Mouse (Mus musculus) stomach, embryonic 15.5 days (tissue): Measurements from ENCODE around the gene Kidins220. TPM values are rescaled to one million over a fixed set of nuclear protein-coding genes. Genes with fewer than 3 reads are reported as not detected.
A peak's percentile ranks its signal among the peaks of the same experiment; 100 is the strongest.

Experiments used
- ATAC-seq: fragments of 200-750 bp; cut with Nextera tagmentation; 2 replicates; pipeline ENCODE4 v1.8.0; 2017; ENCODE audit warnings: low read depth, moderate number of reproducible peaks, moderate TSS enrichment; ENCODE audit not compliant: insufficient read depth, low FRiP score
- H3K27ac ChIP-seq: fragments of 300-500 bp; sonication (generic); 2 replicates; pipeline ENCODE4 v1.5.1; 2015; ENCODE audit warnings: mild to moderate bottlenecking, inconsistent platforms
- H3K27me3 ChIP-seq: fragments of 300-500 bp; sonication (generic); replicated peaks from 2 replicates; pipeline ENCODE4 v1.6.1; 2015; ENCODE audit warnings: inconsistent platforms
- H3K36me3 ChIP-seq: fragments of 300-500 bp; sonication (generic); 2 replicates; pipeline ENCODE4 v1.6.1; 2015; ENCODE audit warnings: inconsistent platforms
- H3K4me1 ChIP-seq: fragments of 300-500 bp; sonication (generic); 2 replicates; pipeline ENCODE4 v1.6.1; 2015; ENCODE audit warnings: inconsistent platforms
- H3K4me2 ChIP-seq: fragments of 300-500 bp; sonication (generic); 2 replicates; pipeline ENCODE4 v1.6.1; 2015; ENCODE audit warnings: mild to moderate bottlenecking, inconsistent platforms
- H3K4me3 ChIP-seq: fragments of 300-500 bp; sonication (generic); replicated peaks from 2 replicates; pipeline ENCODE4 v1.5.1; 2015; ENCODE audit warnings: inconsistent platforms
- H3K9ac ChIP-seq: fragments of 300-500 bp; sonication (generic); 2 replicates; pipeline ENCODE4 v1.6.1; 2015; ENCODE audit warnings: inconsistent platforms
- H3K9me3 ChIP-seq: fragments of 300-500 bp; sonication (generic); 2 replicates; pipeline ENCODE4 v1.6.1; 2016; ENCODE audit warnings: inconsistent platforms
- WGBS: fragments of 180-500 bp; shearing (Covaris S2); methylation state at CpG from one replicate; pipeline ENCODE4 v1.1.7; 2015; 5-methylcytosine and 5-hydroxymethylcytosine counted together
- polyA plus RNA-seq: library from polyadenylated mRNA; unstranded; fragments of >200 nt; fragmentation: Nextera tagmentation; extraction: Ambion mirVana; gene quantifications from 2 replicates; pipeline ENCODE4 v1.2.1, GENCODE M21; 2015

The Kidins220 gene
- polyA plus RNA-seq, 1 experiment from 2014 or later: 25.5 TPM

GRCm38 (mm10) chr12:25095974-25096639 is 121.4 kb downstream of the Kidins220 start:
- under 1% methylated on average over 41 of the region's 41 CpGs for WGBS
- peak overlapping the region; percentile 75 for H3K4me3 ChIP-seq
- H3K27me3 ChIP-seq: no peaks in the 10 kb centered on the region
- peak overlapping the region; percentile 63; the same call in 1 of the 2 replicates for H3K9ac ChIP-seq
- no peaks in the 10 kb centered on the region for H3K9me3 ChIP-seq
- peak overlapping the region; percentile 96 for H3K27ac ChIP-seq
- peak; percentile 86 for ATAC-seq
- no peaks in the 10 kb centered on the region for H3K36me3 ChIP-seq
- peak overlapping the region; percentile 93 for H3K4me2 ChIP-seq
- H3K4me1 ChIP-seq: peaks cover 27% of the 10 kb centered on the region

DNA sequence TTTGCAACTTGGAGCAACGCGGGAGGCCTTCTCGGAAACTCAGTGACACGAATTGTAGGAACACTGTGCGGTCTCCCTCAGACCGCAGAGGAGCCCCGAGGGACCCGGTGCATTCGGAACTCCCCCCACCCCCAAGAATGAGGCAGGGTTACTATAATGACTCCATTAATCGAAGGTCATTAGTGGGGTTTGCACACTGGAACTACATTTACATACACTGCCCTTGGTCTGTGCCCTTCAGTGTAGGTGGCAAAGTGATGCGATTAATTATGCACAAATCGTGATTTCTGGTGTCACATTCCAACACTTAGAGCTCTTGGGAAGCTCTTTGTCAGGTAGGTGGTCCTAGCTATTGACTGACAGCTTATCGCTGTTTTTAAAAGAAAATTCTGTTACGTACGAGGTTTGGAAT is 121.9 kb downstream of the Kidins220 start:
- ATAC-seq: no peak
- H3K36me3 ChIP-seq: no peaks in the 10 kb centered on the region
- peak overlapping the region; percentile 96 for H3K27ac ChIP-seq
- no peaks in the 10 kb centered on the region for H3K9me3 ChIP-seq
- peak overlapping the region; percentile 75 for H3K4me3 ChIP-seq
- peak overlapping the region; percentile 93 for H3K4me2 ChIP-seq
- H3K4me1 ChIP-seq: peaks cover 32% of the 10 kb centered on the region
- peak overlapping the region; percentile 40; the same call in 1 of the 2 replicates for H3K9ac ChIP-seq
- 2% methylated on average over 15 of the region's 15 CpGs for WGBS
- no peaks in the 10 kb centered on the region for H3K27me3 ChIP-seq

- 5% methylated on average over 1 of the region's 1 CpGs for WGBS
- Histone ChIP-seq H3K27ac (peak within 1 kb of the TSS; percentile 96), H3K36me3 (no peaks in the 10 kb centered on the region), H3K9ac (peak within 1 kb of the TSS; percentile 40; the same call in 1 of the 2 replicates), H3K9me3 (no peaks in the 10 kb centered on the region), H3K4me3 (peak within 1 kb of the TSS; percentile 75), H3K4me1 (peaks cover 34% of the 10 kb centered on the region), H3K4me2 (peak within 1 kb of the TSS; percentile 93), H3K27me3 (no peaks in the 10 kb centered on the region)
- ATAC-seq: no peak
Observed at GRCm38 (mm10) chr12:25097052-25097209, 122.2 kb downstream of the Kidins220 start, which contains the start of gene Id2. TSS of gene Id2 (minus strand) at chr12:25097140.

DNA sequence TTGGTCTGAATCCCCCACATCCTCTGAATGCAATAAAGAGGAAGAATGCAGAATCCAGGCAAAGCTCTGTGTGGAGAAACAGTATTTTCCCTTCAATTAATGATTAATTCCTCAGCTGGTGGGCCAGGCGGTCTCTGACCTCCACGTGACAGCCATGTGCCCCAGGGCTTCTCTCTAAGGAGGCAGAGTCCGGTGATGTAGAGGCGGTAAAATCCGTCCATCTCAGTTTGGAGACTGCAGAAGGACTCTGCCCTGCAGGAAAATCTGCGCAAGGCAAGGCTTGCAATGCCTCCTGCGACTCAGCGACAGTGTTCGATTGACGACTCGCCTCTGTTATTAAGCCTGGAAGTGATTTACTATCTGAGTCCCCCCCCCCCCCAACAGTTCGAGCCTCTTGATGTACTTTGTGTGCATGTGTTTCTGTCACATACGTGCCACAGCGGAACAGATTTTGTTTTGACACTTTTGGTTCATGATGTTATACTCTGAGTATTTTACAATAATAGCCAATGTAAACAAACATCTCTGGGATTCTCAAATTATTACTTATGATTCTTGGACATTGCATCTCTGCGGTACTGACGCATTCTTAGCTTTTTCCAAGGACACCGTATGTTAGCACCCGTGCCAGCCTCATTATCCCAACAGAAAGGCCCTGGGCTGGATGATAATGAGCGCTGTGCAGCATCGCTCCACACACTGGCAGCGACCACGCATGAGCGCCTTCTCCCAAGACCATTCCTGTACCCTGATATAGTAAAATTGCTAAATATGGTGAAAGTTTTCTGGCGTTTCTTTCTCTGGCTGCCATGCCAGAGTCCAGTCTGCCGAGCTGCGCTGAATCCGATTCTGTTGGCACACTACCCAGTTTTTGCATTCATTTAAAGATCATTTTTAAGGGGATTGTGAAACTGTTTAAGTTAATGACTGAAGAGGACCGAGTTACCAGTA is 122.8 kb downstream of the Kidins220 start:
- H3K27ac ChIP-seq: peak overlapping the region; percentile 96
- H3K27me3 ChIP-seq: no peaks in the 10 kb centered on the region
- no peaks in the 10 kb centered on the region for H3K36me3 ChIP-seq
- H3K9me3 ChIP-seq: no peaks in the 10 kb centered on the region
- ATAC-seq: no peak
- WGBS: 7% methylated on average over 28 of the region's 28 CpGs
- peaks cover 34% of the 10 kb centered on the region for H3K4me1 ChIP-seq
- 0 out of 2 replicates have a peak overlapping the region, but pooled peaks have one; percentile 19 for H3K9ac ChIP-seq
- peak overlapping the region; percentile 93 for H3K4me2 ChIP-seq
- peak overlapping the region; percentile 54 for H3K4me3 ChIP-seq

DNA sequence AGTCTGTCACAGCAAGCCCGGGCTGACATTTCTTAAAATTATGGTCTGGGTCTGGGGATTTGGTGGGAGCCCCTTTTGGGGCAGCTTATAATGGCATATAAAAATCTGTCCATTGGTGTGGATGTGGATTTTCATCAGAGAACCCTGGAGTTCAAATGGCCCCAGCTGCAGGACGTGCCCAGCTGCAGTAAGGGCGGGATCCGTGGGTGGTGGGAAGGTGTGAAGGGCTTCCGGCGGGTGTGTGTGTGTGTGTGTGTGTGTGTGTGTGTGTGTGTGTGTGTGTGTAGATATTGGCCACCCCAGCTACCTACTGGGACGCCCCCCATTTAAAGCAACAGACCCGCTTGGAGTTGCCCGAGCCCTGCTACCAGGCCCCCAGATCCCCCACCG is 123.4 kb downstream of the Kidins220 start:
- H3K4me3 ChIP-seq: peak overlapping the region; percentile 54
- H3K27ac ChIP-seq: peak overlapping the region; percentile 96
- ATAC-seq: no peak
- peak overlapping the region; percentile 19 for H3K9ac ChIP-seq
- peak overlapping the region; percentile 93 for H3K4me2 ChIP-seq
- no peaks in the 10 kb centered on the region for H3K27me3 ChIP-seq
- no peaks in the 10 kb centered on the region for H3K9me3 ChIP-seq
- H3K4me1 ChIP-seq: peaks cover 28% of the 10 kb centered on the region
- WGBS: 2% methylated on average over 10 of the region's 10 CpGs
- H3K36me3 ChIP-seq: no peaks in the 10 kb centered on the region

GRCm38 (mm10) chr12:25098561-25099312 is 124.0 kb downstream of the Kidins220 start:
- Histone ChIP-seq H3K9me3 (no peaks in the 10 kb centered on the region), H3K4me2 (peak overlapping the region; percentile 93), H3K4me3 (peak overlapping the region; percentile 54), H3K36me3 (no peaks in the 10 kb centered on the region), H3K4me1 (peaks cover 23% of the 10 kb centered on the region; the same call in 1 of the 2 replicates), H3K27me3 (no peaks in the 10 kb centered on the region), H3K27ac (peak overlapping the region; percentile 96), H3K9ac (peak overlapping the region; percentile 53)
- WGBS: under 1% methylated on average over 61 of the region's 61 CpGs
- peak; percentile 79 for ATAC-seq

- peak overlapping the region; percentile 96 for H3K27ac ChIP-seq
- peak overlapping the region; percentile 54 for H3K4me3 ChIP-seq
- WGBS: 1% methylated on average over 9 of the region's 9 CpGs
- peak overlapping the region; percentile 53; the same call in 1 of the 2 replicates for H3K9ac ChIP-seq
- peaks cover 23% of the 10 kb centered on the region; the same call in 1 of the 2 replicates for H3K4me1 ChIP-seq
- H3K36me3 ChIP-seq: no peaks in the 10 kb centered on the region
- H3K27me3 ChIP-seq: no peaks in the 10 kb centered on the region
- ATAC-seq: no peak
- H3K9me3 ChIP-seq: no peaks in the 10 kb centered on the region
- peak overlapping the region; percentile 93 for H3K4me2 ChIP-seq
Observed at GRCm38 (mm10) chr12:25099313-25099562, 124.5 kb downstream of the Kidins220 start.

DNA sequence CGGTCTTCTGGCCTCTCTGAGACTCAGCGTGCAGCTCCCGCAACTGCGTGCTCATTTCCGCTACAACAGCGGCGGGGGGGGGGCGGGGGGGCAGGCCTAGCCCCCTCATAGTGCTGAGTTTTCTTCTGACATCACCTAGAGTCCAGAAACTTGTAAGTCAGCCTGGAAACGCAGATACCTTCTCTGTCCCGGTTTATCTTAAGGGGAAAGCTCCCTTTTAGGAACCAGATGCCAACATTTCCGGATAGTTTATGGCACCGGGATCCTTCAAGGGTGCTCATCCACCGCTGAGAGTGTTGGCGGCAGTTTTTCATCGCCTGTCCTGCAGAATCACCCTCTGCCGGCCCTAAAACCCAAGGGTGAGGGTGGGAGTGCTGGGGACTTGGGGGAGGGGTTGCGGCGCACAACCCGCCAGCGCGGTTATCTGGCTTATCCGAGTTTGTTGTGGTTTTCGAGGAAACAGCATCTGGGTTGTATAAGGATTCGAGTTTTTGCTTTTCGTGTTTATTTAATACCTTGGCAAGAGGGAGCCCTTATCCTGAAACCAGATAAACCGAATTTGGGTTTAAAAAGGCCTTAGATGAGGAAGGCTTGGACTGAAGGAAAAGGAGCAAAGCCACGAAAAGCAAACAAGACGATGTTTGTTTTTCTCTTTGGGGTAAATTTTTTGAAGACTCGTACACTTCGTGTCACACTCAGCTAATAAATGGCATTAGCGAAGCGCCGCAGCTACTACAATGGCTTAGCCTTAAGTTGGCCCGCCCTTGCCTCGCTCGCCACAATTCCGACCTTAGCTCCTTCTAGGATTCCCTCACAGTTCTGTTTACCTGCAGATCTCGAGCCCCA is 125.1 kb downstream of the Kidins220 start:
- H3K27ac ChIP-seq: peak overlapping the region; percentile 96
- peak overlapping the region; percentile 54 for H3K4me3 ChIP-seq
- no peaks in the 10 kb centered on the region for H3K27me3 ChIP-seq
- H3K9ac ChIP-seq: peak overlapping the region; percentile 53; the same call in 1 of the 2 replicates
- H3K9me3 ChIP-seq: no peaks in the 10 kb centered on the region
- under 1% methylated on average over 38 of the region's 38 CpGs for WGBS
- H3K4me2 ChIP-seq: peak overlapping the region; percentile 93
- peaks cover 23% of the 10 kb centered on the region; the same call in 1 of the 2 replicates for H3K4me1 ChIP-seq
- no peaks in the 10 kb centered on the region for H3K36me3 ChIP-seq
- no peak for ATAC-seq

- WGBS: under 1% methylated on average over 56 of the region's 59 CpGs
Observed at GRCm38 (mm10) chr12:25100411-25101217, 125.9 kb downstream of the Kidins220 start.

DNA sequence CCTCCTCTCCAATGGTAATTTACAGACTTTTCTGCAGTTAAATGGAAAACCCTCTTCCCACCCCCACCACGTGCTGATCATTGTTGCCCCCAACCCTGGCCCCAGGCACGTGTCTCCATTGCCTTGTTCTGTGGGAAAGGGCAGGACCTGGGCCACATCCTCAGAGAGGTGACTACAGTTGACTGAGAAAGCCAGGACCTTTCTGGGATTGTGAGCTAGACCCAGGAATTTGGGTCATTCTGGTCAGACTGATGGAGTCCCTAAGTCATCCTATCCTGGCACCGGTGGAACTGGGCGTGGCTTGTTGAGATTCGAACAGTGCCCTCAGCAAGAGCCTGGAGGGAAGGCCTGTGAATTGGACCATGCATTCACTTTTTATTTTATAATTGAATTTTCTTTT is 126.7 kb downstream of the Kidins220 start:
- peaks cover 23% of the 10 kb centered on the region; the same call in 1 of the 2 replicates for H3K4me1 ChIP-seq
- no peaks in the 10 kb centered on the region for H3K9me3 ChIP-seq
- no peaks in the 10 kb centered on the region for H3K36me3 ChIP-seq
- no peak overlapping the region for H3K9ac ChIP-seq
- peak overlapping the region; percentile 54 for H3K4me3 ChIP-seq
- no peaks in the 10 kb centered on the region for H3K27me3 ChIP-seq
- peak overlapping the region; percentile 96 for H3K27ac ChIP-seq
- H3K4me2 ChIP-seq: peak overlapping the region; percentile 93
- WGBS: 23% methylated on average over 5 of the region's 5 CpGs
- no peak for ATAC-seq

More at GRCm38 (mm10) chr12:25100411-25101217, 125.9 kb downstream of the Kidins220 start:
- Histone ChIP-seq H3K27me3 (no peaks in the 10 kb centered on the region), H3K4me1 (peaks cover 23% of the 10 kb centered on the region; the same call in 1 of the 2 replicates), H3K9me3 (no peaks in the 10 kb centered on the region), H3K36me3 (no peaks in the 10 kb centered on the region), H3K9ac (peak overlapping the region; percentile 53; the same call in 1 of the 2 replicates), H3K27ac (peak overlapping the region; percentile 96), H3K4me2 (peak overlapping the region; percentile 93), H3K4me3 (peak overlapping the region; percentile 54)
- ATAC-seq: no peak
